Mouse (Mus musculus) activated CD4-positive, CD25-positive, alpha-beta regulatory T cell, adult 9 weeks (primary cell): ENCODE results near the gene Olfr690. TPM values are rescaled to one million over a fixed set of nuclear protein-coding genes. Genes with fewer than 3 reads are reported as not detected.

Experiments used
- polyA plus RNA-seq: library from polyadenylated mRNA; unstranded; fragments of 100-300 nt; shearing (Covaris generic); gene quantifications from one replicate; pipeline ENCODE4 v1.2.1, GENCODE M21; 2017

Olfr690 gene
- not detected for polyA plus RNA-seq

DNA sequence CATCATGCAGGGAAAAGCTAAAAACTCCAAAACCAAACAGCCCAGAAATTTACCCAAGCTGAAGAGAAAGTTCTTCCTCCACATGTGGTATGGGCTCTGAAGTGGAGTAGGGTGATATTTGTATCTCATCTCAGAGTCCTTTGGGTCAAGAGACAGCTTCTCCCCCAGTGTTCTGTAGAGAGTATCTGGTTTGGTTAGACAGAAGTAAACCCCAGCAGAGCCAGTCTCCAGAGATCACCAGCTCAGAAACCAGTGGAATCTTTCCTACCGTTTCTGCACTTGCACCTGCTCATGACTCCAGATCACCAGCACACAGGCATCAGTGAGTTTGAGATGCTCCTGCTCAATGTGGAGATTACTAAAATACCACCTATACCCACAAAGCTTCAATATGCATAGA is at the start of gene Olfr690:
Olfr690 (minus strand) TSS at position 101 of the 400 bp plus-strand sequence.

GRCm38 (mm10) chr7:105374866-105375265 is 41.0 kb upstream of the Olfr690 start, which contains the start of gene Gm5901:
Gene Gm5901 (plus strand): TSS chr7:105375038.

DNA sequence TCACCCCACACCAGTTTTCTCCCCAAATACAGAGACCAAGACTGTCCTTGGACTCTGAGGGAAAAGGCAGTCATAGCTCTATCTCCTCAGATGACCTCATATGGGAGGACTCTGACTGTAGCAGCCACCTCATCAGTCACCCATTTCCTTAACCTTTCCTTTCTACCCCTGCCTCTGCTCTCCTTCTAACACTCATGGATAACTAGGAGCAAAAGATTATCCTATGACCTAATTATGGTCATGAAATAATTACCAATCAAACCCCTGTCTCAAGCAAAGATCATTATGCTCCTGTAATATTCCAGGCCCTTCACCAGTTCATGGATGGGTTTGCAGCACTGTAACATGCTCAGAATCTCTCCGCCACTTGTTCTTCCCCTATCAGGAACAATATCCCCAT is 34.0 kb upstream of the Olfr690 start, which contains the start of gene Olfr692:
Olfr692 (plus strand) TSS at position 301 of the 400 bp plus-strand sequence.

DNA sequence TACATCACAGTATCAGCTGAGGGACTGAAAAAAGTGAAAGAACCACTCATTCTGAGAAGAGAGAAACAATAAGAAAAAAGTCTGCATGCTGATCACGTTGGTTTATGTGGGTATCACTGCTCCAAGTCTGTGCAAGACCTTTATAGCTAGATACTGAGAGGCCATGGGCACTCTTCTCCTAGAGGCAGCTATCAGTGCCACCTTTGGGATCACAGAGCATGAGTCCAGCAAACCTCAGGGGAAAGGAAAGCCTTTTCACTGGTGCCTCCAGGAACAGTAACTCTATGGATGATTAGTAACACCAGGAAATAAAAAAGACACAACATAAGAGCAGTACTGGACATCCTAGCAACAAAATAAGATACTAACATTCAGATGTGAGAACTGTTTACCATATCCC is 8.3 kb upstream of the Olfr690 start, which contains the start of gene Olfr691:
Olfr691 (minus strand) TSS at position 101 of the 400 bp plus-strand sequence.

DNA sequence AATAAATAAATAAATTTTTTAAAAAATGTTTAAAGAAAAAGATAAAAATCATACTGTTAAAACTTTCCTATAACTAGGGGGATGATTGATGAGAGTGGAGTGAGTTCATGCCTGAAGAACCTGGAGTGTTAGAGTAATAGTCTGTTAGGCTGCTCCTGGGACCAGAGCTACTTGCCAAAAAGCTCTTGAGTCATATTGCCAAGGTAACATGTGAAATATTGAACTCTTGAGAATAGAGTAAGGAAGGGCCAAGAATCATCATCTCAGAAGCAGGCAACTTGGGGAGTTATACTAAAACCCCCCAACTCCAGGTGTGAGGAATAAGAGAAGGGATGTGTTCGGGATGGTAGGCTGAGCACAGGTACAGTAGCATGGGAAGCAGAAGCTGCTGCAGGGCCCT is 23.0 kb downstream of the Olfr690 start, which contains the start of gene Olfr689:
Olfr689 (plus strand) TSS at position 301 of the 400 bp plus-strand sequence.

GRCm38 (mm10) chr7:105287795-105288194 is 46.1 kb downstream of the Olfr690 start, which contains the start of gene Olfr688:
Gene Olfr688 (plus strand): TSS chr7:105288095.

Other genes with a start within 250 kb of the Olfr690 start
- not detected for gene Olfr680-ps1, start 241.3 kb downstream of the Olfr690 start, polyA plus RNA-seq
- gene Olfr681, start 217.3 kb downstream of the Olfr690 start, polyA plus RNA-seq, result not detected
- not detected for gene Olfr683, start 187.1 kb downstream of the Olfr690 start, polyA plus RNA-seq
- not detected for gene Olfr684, start 170.5 kb downstream of the Olfr690 start, polyA plus RNA-seq
- gene Olfr685, start 148.1 kb downstream of the Olfr690 start, polyA plus RNA-seq, result not detected
- not detected for gene Olfr686, start 126.6 kb downstream of the Olfr690 start, polyA plus RNA-seq
- gene Olfr688, start 46.0 kb downstream of the Olfr690 start, polyA plus RNA-seq, result not detected
- not detected for gene Olfr689, start 22.9 kb downstream of the Olfr690 start, polyA plus RNA-seq
- gene Olfr691, start 8.2 kb upstream of the Olfr690 start, polyA plus RNA-seq, result not detected
- not detected for gene Olfr692, start 34.1 kb upstream of the Olfr690 start, polyA plus RNA-seq
- not detected for gene Gm5901, start 40.9 kb upstream of the Olfr690 start, polyA plus RNA-seq
- 32.5 TPM for gene Fam160a2, start 66.0 kb upstream of the Olfr690 start, polyA plus RNA-seq
- gene Cnga4, start 70.5 kb upstream of the Olfr690 start, polyA plus RNA-seq, result not detected
- gene Cckbr, start 91.6 kb upstream of the Olfr690 start, polyA plus RNA-seq, result not detected
- not detected for gene Cavin3, start 148.2 kb upstream of the Olfr690 start, polyA plus RNA-seq
- gene Smpd1, start 220.3 kb upstream of the Olfr690 start, polyA plus RNA-seq, result 48.2 TPM
- 7.1 TPM for gene Apbb1, start 247.5 kb upstream of the Olfr690 start, polyA plus RNA-seq